Mouse (Mus musculus): Measurements from ENCODE around the gene Fam228a. TPM values are rescaled to one million over a fixed set of nuclear protein-coding genes. Genes with fewer than 3 reads are reported as not detected.
"Not testable (repeated sequence)": the region's sequence is repeated elsewhere in the genome, so short reads cannot be mapped to it uniquely, and the experiment has no call there.

Gene Fam228a
- 0.26 and 0.73 TPM in 2 replicates for polyA plus RNA-seq (2016; fragmentation: Nextera tagmentation; extraction: Ambion mirVana)

- H3K9ac ChIP-seq (replicated peaks): no peak within 1 kb of the TSS
- H3K4me2 ChIP-seq: no peak within 1 kb of the TSS
- H3K4me1 ChIP-seq (replicated peaks): no peaks in the 10 kb centered on the region
- H3K27me3 ChIP-seq: no peaks in the 10 kb centered on the region
- no peaks in the 10 kb centered on the region for H3K9me3 ChIP-seq
- H3K27ac ChIP-seq: no peak within 1 kb of the TSS
- WGBS: 89% methylated on average over 18 of the region's 18 CpGs
- no peak for ATAC-seq (ENCODE audit: insufficient number of reproducible peaks, insufficient read depth, low FRiP score, low TSS enrichment, low read depth)
- no peaks in the 10 kb centered on the region for H3K36me3 ChIP-seq
- no peak within 1 kb of the TSS for H3K4me3 ChIP-seq (replicated peaks)
Measured at GRCm38 (mm10) chr12:4738031-4738576, at the start of gene Fam228a. Gene Fam228a (minus strand): TSS chr12:4738430.

DNA sequence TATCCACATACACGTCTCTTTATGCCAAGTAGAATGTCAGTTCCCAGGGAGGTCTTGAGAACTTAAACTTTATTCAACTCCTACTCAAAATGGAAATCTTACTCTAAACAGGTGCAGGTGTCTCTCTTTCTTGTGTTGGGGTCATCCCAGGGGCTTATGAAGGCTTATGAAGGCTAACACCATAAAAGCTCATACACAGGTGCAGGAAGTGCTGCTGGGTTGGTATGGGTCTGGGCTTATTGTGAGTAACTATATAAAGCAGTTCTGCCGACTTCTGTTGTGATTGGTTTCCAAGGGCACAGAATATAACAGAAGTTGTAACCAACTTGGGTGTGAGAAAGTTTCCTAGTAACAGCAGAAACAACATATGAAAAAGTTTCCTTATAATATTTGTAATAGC lies 46.2 kb upstream of the Fam228a start:
- no peaks in the 10 kb centered on the region for H3K36me3 ChIP-seq
- no peak overlapping the region for H3K27ac ChIP-seq
- 66% methylated on average over 2 of the region's 2 CpGs for WGBS
- no peak overlapping the region for H3K9ac ChIP-seq (replicated peaks)
- no peaks in the 10 kb centered on the region for H3K27me3 ChIP-seq
- H3K4me2 ChIP-seq: no peak overlapping the region
- H3K9me3 ChIP-seq: no peaks in the 10 kb centered on the region
- no peak for ATAC-seq (ENCODE audit: insufficient number of reproducible peaks, insufficient read depth, low FRiP score, low TSS enrichment, low read depth)
- no peaks in the 10 kb centered on the region for H3K4me1 ChIP-seq (replicated peaks)
- H3K4me3 ChIP-seq (replicated peaks): no peak overlapping the region

DNA sequence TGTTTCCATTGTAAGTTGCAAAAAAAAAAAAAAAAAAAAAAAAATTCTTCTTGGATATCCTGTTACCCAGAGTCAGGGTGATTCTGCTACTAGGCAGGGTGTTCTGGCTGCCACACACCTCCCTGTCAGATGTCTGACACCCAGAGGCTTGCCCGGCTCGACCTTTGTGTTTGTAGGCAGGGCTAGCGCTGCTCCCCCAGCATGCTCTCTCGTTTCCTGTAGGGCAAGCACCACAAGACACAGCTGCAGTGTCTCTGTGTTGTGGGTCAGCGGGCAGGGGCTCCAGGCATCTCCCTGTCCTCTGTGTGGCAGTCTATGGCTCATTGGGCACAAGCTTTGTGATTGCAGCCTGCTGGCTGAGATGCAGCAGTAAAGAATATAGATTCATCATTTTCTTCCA lies 45.4 kb upstream of the Fam228a start:
- Histone ChIP-seq H3K4me2 (no peak overlapping the region), H3K36me3 (no peaks in the 10 kb centered on the region), H3K27ac (no peak overlapping the region), H3K4me3 (replicated peaks) (no peak overlapping the region), H3K27me3 (no peaks in the 10 kb centered on the region), H3K4me1 (replicated peaks) (no peaks in the 10 kb centered on the region), H3K9ac (replicated peaks) (no peak overlapping the region), H3K9me3 (no peaks in the 10 kb centered on the region)
- 58% methylated on average over 5 of the region's 5 CpGs for WGBS
- ATAC-seq (ENCODE audit: insufficient number of reproducible peaks, insufficient read depth, low FRiP score, low TSS enrichment, low read depth): no peak

- not testable (repeated sequence) for H3K9ac ChIP-seq (replicated peaks); H3K36me3 ChIP-seq; H3K4me2 ChIP-seq; ATAC-seq (ENCODE audit: insufficient number of reproducible peaks, insufficient read depth, low FRiP score, low TSS enrichment, low read depth); H3K27ac ChIP-seq; H3K27me3 ChIP-seq; H3K4me3 ChIP-seq (replicated peaks); H3K9me3 ChIP-seq; H3K4me1 ChIP-seq (replicated peaks)
- WGBS: 89% methylated on average over 9 of the region's 9 CpGs
Measured at GRCm38 (mm10) chr12:4781725-4782404, 43.6 kb upstream of the Fam228a start.

GRCm38 (mm10) chr12:4781270-4781669 lies 43.0 kb upstream of the Fam228a start:
- H3K9me3 ChIP-seq: no peaks in the 10 kb centered on the region
- no peaks in the 10 kb centered on the region for H3K27me3 ChIP-seq
- H3K4me1 ChIP-seq (replicated peaks): no peaks in the 10 kb centered on the region
- H3K4me3 ChIP-seq (replicated peaks): no peak overlapping the region
- no peaks in the 10 kb centered on the region for H3K36me3 ChIP-seq
- no peak overlapping the region for H3K27ac ChIP-seq
- ATAC-seq (ENCODE audit: insufficient number of reproducible peaks, insufficient read depth, low FRiP score, low TSS enrichment, low read depth): no peak
- 98% methylated on average over 1 of the region's 1 CpGs for WGBS
- no peak overlapping the region for H3K9ac ChIP-seq (replicated peaks)
- no peak overlapping the region for H3K4me2 ChIP-seq

- Histone ChIP-seq H3K36me3 (no peaks in the 10 kb centered on the region), H3K4me1 (replicated peaks) (no peaks in the 10 kb centered on the region), H3K27me3 (no peaks in the 10 kb centered on the region), H3K4me2 (no peak overlapping the region), H3K9ac (replicated peaks) (no peak overlapping the region), H3K27ac (no peak overlapping the region), H3K9me3 (no peaks in the 10 kb centered on the region), H3K4me3 (replicated peaks) (no peak overlapping the region)
- WGBS: 69% methylated on average over 2 of the region's 2 CpGs
- no peak for ATAC-seq (ENCODE audit: insufficient number of reproducible peaks, insufficient read depth, low FRiP score, low TSS enrichment, low read depth)
Measured at GRCm38 (mm10) chr12:4780245-4780644, 42.0 kb upstream of the Fam228a start.

GRCm38 (mm10) chr12:4777734-4778133 lies 39.5 kb upstream of the Fam228a start:
- Histone ChIP-seq H3K27ac (no peak overlapping the region), H3K4me3 (replicated peaks) (no peak overlapping the region), H3K36me3 (no peaks in the 10 kb centered on the region), H3K4me2 (no peak overlapping the region), H3K9ac (replicated peaks) (no peak overlapping the region), H3K9me3 (no peaks in the 10 kb centered on the region), H3K27me3 (no peaks in the 10 kb centered on the region), H3K4me1 (replicated peaks) (no peaks in the 10 kb centered on the region)
- no peak for ATAC-seq (ENCODE audit: insufficient number of reproducible peaks, insufficient read depth, low FRiP score, low TSS enrichment, low read depth)
- WGBS: 86% methylated on average over 6 of the region's 6 CpGs

GRCm38 (mm10) chr12:4775588-4775949 lies 37.3 kb upstream of the Fam228a start:
- no peak overlapping the region for H3K4me2 ChIP-seq
- no peak for ATAC-seq (ENCODE audit: insufficient number of reproducible peaks, insufficient read depth, low FRiP score, low TSS enrichment, low read depth)
- no peak overlapping the region for H3K27ac ChIP-seq
- no peaks in the 10 kb centered on the region for H3K27me3 ChIP-seq
- H3K9ac ChIP-seq (replicated peaks): no peak overlapping the region
- H3K4me1 ChIP-seq (replicated peaks): no peaks in the 10 kb centered on the region
- H3K36me3 ChIP-seq: no peaks in the 10 kb centered on the region
- no peaks in the 10 kb centered on the region for H3K9me3 ChIP-seq
- no peak overlapping the region for H3K4me3 ChIP-seq (replicated peaks)
- WGBS: 76% methylated on average over 9 of the region's 9 CpGs

DNA sequence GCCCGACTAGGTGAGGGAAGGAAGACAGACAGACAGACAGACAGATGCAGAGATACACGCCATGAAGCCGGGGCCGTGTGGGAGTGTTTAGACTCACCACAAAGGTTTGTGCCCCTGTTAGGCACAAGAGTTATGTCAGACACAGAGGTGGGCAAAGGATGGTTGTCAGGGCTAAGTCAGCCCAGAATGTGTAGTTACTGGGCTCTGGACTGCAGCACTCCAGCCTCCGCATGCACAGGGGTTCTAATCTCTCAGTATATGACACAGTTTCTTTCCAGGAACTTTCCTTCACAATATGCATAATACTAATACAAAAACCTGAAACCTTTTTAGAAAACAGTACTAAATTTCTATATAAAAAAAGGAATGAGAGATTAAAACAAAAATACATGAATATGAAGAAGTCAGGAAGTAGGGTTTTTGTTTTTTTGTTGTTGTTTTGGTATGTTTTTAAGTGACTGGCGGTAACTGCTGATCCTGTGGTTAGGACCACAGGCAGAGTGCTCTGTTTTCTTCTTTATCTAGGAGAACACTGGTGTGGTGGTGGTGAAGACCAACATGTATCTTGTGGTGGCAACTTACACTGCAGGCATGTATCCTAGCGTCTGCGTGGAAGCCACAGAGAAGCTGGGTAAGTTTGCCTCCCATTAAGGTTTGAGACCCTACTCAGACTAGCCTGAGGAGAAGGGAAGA lies 36.8 kb upstream of the Fam228a start:
- no peaks in the 10 kb centered on the region for H3K36me3 ChIP-seq
- H3K27me3 ChIP-seq: no peaks in the 10 kb centered on the region
- H3K4me3 ChIP-seq (replicated peaks): no peak overlapping the region
- no peak overlapping the region for H3K4me2 ChIP-seq
- no peak for ATAC-seq (ENCODE audit: insufficient number of reproducible peaks, insufficient read depth, low FRiP score, low TSS enrichment, low read depth)
- 92% methylated on average over 8 of the region's 8 CpGs for WGBS
- H3K9ac ChIP-seq (replicated peaks): no peak overlapping the region
- H3K4me1 ChIP-seq (replicated peaks): no peaks in the 10 kb centered on the region
- H3K9me3 ChIP-seq: no peaks in the 10 kb centered on the region
- H3K27ac ChIP-seq: no peak overlapping the region

DNA sequence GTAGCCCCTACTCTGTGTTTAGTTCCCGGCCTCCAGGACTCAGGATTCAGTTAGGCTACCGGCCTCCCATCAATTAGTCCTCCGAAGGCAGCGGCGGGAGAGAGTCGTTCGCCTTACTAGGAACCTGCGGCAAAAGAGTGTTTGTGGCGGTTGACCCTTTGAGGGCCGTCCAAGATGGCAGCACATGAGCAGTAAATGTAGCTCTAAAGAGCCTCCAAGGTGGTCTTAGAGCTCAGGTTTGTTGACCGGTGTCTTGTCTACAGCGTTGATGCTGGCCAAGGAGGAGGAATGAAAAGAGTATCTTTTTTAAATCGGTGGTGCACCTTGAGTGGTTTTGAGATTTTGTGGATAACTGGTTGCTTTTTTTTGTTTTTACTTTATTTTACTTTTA lies 31.1 kb upstream of the Fam228a start:
- Histone ChIP-seq H3K27me3 (no peaks in the 10 kb centered on the region), H3K9me3 (no peaks in the 10 kb centered on the region), H3K4me1 (replicated peaks) (no peaks in the 10 kb centered on the region), H3K4me3 (replicated peaks) (peak overlapping the region; percentile 63), H3K4me2 (peak overlapping the region; percentile 64), H3K27ac (peak overlapping the region; percentile 89), H3K36me3 (no peaks in the 10 kb centered on the region), H3K9ac (replicated peaks) (peak overlapping the region; percentile 77)
- 23% methylated on average over 13 of the region's 13 CpGs for WGBS
- ATAC-seq (ENCODE audit: insufficient number of reproducible peaks, insufficient read depth, low FRiP score, low TSS enrichment, low read depth): 0 out of 2 replicates have a peak, but pooled peaks have one; percentile 13

DNA sequence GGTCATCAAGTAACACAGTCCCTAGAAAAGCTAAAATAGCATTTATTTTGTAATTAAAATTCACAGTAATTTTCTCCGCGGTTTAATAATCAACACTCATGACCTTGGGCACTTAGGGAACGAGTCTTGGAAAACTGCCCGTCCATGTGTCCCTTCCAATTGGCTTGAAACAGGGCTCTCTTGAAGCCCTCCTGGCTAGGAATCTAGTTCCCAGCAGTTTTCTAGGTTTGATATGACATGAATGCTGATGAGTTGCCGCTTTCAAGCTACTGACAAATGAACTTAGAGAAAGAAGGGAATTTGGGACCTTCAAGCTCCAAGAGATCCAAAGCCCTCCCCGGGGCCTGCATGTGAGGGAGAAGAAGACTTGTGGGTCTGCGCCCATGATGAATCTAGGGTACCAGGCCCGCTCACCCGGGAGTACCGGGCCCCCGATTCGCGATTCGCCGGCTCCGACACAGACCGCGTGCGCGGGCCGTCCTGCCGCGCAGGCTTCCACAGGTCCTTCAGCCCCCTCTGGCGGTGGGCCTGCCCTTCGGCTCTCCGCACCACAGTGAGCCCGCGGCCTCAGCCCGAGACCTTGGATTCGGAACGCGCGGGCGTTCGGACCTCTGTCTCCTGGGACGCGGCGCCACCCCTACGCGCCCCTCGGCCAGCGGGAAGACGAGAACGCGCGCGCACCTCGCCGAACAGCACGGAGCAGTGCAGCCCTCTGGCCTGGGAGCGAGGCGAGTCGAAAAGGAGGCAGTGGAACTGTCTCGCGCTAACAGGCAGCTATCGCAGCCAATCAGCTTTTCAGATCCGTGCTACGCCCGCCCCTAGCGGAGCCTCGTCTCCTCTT lies 30.5 kb upstream of the Fam228a start, which contains the start of the genes Pfn4 and Fam228b:
TSS of gene Pfn4 (plus strand) at position 531 of the 841 bp plus-strand sequence.
TSS of gene Fam228b (minus strand) at position 776 of the 841 bp plus-strand sequence.
- Histone ChIP-seq H3K9ac (replicated peaks) (peak within 1 kb of the TSS; percentile 77), H3K36me3 (no peaks in the 10 kb centered on the region), H3K4me2 (peak within 1 kb of the TSS; percentile 64), H3K9me3 (no peaks in the 10 kb centered on the region), H3K27ac (peak within 1 kb of the TSS; percentile 89), H3K4me1 (replicated peaks) (no peaks in the 10 kb centered on the region), H3K27me3 (no peaks in the 10 kb centered on the region), H3K4me3 (replicated peaks) (peak within 1 kb of the TSS; percentile 63)
- 5% methylated on average over 61 of the region's 61 CpGs for WGBS
- ATAC-seq (ENCODE audit: insufficient number of reproducible peaks, insufficient read depth, low FRiP score, low TSS enrichment, low read depth): peak; percentile 98

Measured in limb, embryonic 12.5 days (tissue).